Mouse (Mus musculus) heart, postnatal 0 days (tissue): ENCODE measurements around the gene Nrbf2.

Experiments
- CTCF ChIP-seq: IDR thresholded peaks from 2 replicates; pipeline ENCODE4 v1.5.1; 2016; ENCODE audit warnings: antibody characterized with exemption, control low read depth, low read depth
- EP300 ChIP-seq: IDR thresholded peaks from 2 replicates; pipeline ENCODE4 v1.6.1; 2016; ENCODE audit warnings: antibody characterized with exemption, low read depth

DNA sequence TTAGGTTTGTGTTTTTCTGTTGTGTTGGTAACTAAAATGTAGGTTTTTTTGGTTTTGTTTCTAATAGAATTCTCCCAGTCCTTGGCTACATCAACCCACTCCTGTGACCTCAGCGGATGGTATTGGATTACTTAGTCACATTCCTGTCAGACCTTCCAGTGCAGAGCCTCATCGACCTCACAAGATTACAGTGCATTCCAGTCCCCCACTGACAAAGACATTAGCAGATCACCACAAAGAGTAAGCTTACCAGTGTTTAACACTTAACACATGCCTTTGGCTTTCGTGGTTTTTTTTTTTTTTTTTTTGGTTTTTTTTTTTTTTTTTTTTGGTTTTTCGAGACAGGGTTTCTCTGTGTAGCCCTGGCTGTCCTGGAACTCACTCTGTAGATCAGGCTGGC lies 61.2 kb downstream of the Nrbf2 start:
- TF ChIP-seq CTCF (no peak), EP300 (no peak)
